Mouse (Mus musculus): ENCODE measurements around the gene Sec16b.

Gene Sec16b

GRCm38 (mm10) chr1:157555738-157556137 is 49.2 kb downstream of the Sec16b start:
- DNase-seq (ENCODE audit: low read depth, low spot score): no peak

GRCm38 (mm10) chr1:157556439-157556838 is 49.9 kb downstream of the Sec16b start:
- DNase-seq (ENCODE audit: low read depth, low spot score): no peak

- no peak for DNase-seq (ENCODE audit: low read depth, low spot score)
Observed at GRCm38 (mm10) chr1:157558145-157558544, 51.6 kb downstream of the Sec16b start.

GRCm38 (mm10) chr1:157559986-157560385 is 53.5 kb downstream of the Sec16b start:
- DNase-seq (ENCODE audit: low read depth, low spot score): no peak

GRCm38 (mm10) chr1:157560654-157561386 is 54.3 kb downstream of the Sec16b start:
- DNase-seq (ENCODE audit: low read depth, low spot score): no peak

GRCm38 (mm10) chr1:157567819-157568218 is 61.3 kb downstream of the Sec16b start:
- DNase-seq (ENCODE audit: low read depth, low spot score): no peak

GRCm38 (mm10) chr1:157569263-157570090 is 62.9 kb downstream of the Sec16b start:
- no peak for DNase-seq (ENCODE audit: low read depth, low spot score)

GRCm38 (mm10) chr1:157575316-157575715 is 68.8 kb downstream of the Sec16b start:
- DNase-seq (ENCODE audit: low read depth, low spot score): peak; percentile 56

- no peak for DNase-seq (ENCODE audit: low read depth, low spot score)
Observed at GRCm38 (mm10) chr1:157578336-157578735, 71.8 kb downstream of the Sec16b start.

- DNase-seq (ENCODE audit: low read depth, low spot score): no peak
Observed at GRCm38 (mm10) chr1:157586556-157586955, 80.0 kb downstream of the Sec16b start.

- peak; percentile 20 for DNase-seq (ENCODE audit: low read depth, low spot score)
Observed at GRCm38 (mm10) chr1:157592039-157592438, 85.5 kb downstream of the Sec16b start.

- DNase-seq (ENCODE audit: low read depth, low spot score): no peak
Observed at GRCm38 (mm10) chr1:157594561-157594960, 88.0 kb downstream of the Sec16b start.

- no peak for DNase-seq (ENCODE audit: low read depth, low spot score)
Observed at GRCm38 (mm10) chr1:157595165-157595564, 88.6 kb downstream of the Sec16b start.

GRCm38 (mm10) chr1:157604513-157604912 is 98.0 kb downstream of the Sec16b start:
- DNase-seq (ENCODE audit: low read depth, low spot score): no peak

Measured in forelimb bud, embryonic 11.5 days (tissue).